Mouse (Mus musculus): ENCODE measurements at regions not wholly inside any gene's neighbourhood (a gene's known extent, or its start where the extent isn't known, plus 50 kb on each side); places are given as distances from the start of the nearest gene placed in this dataset.
A peak's percentile ranks its signal among the peaks of the same experiment; 100 is the strongest.

DNA sequence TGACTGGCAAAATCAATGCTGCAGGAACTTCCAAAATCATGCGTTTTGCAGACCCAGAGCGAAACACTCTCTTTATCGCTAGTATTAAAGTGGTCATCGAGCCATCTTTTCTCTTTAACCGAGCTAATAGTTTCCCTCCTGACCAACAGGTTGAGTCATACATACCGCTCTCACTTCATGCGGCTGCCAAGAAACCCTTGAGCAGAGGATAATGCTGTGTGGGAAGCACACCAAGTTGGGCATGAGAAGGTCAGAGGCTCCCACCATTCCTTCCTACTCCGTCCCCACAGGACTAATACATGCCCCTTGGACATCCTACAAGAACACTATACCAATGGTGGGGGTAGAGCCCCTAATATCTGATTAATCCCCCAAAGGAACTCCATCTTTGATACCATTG is 442.7 kb upstream of the Castor2 start:
- H3K9ac ChIP-seq: no peak overlapping the region
- ATAC-seq (ENCODE audit: low FRiP score): no peak
- H3K4me2 ChIP-seq (replicated peaks): no peak overlapping the region
- no peak overlapping the region for H3K4me3 ChIP-seq (replicated peaks; ENCODE audit: low read length)
- 94% methylated on average over 8 of the region's 8 CpGs for WGBS
- no peaks in the 10 kb centered on the region for H3K36me3 ChIP-seq (replicated peaks; ENCODE audit: control insufficient read depth, insufficient read depth)
- H3K27me3 ChIP-seq (ENCODE audit: control insufficient read depth, insufficient read depth, low read length): no peaks in the 10 kb centered on the region
- no peaks in the 10 kb centered on the region for H3K9me3 ChIP-seq (ENCODE audit: control insufficient read depth, low read length)
- H3K4me1 ChIP-seq (replicated peaks; ENCODE audit: control insufficient read depth, insufficient read depth, low read length): no peaks in the 10 kb centered on the region
- no peak for DNase-seq (ENCODE audit: low spot score)
- no peak overlapping the region for H3K27ac ChIP-seq

DNA sequence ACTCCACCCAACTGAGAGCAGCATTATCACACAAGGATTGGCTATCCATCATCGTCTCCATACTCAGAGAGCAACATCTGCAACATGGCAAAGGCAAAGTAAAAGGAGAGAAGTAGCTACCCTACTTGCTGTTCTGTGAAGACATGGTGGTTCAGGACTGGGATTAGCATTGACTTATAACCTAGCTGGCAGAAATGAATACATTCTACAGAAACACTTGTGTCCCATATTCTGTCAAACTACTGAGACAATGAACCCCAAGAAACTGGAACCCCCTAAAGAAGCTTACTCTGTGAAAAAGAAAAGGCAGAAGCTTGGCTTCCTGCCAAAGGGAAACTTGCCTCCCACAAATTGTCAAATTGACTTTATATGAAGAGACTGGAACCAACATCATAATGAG is 446.1 kb upstream of the Castor2 start:
- no peaks in the 10 kb centered on the region for H3K36me3 ChIP-seq (replicated peaks; ENCODE audit: control insufficient read depth, insufficient read depth)
- DNase-seq (ENCODE audit: low spot score) (no peak), ATAC-seq (ENCODE audit: low FRiP score) (no peak)
- H3K9ac ChIP-seq: no peak overlapping the region
- H3K27me3 ChIP-seq (ENCODE audit: control insufficient read depth, insufficient read depth, low read length): no peaks in the 10 kb centered on the region
- peaks cover 4% of the 10 kb centered on the region; the same call in 1 of the 2 replicates for H3K9me3 ChIP-seq (ENCODE audit: control insufficient read depth, low read length)
- no peak overlapping the region for H3K27ac ChIP-seq
- H3K4me1 ChIP-seq (replicated peaks; ENCODE audit: control insufficient read depth, insufficient read depth, low read length): no peaks in the 10 kb centered on the region
- H3K4me2 ChIP-seq (replicated peaks): no peak overlapping the region
- H3K4me3 ChIP-seq (replicated peaks; ENCODE audit: low read length): no peak overlapping the region
- 78% methylated on average over 1 of the region's 1 CpGs for WGBS

DNA sequence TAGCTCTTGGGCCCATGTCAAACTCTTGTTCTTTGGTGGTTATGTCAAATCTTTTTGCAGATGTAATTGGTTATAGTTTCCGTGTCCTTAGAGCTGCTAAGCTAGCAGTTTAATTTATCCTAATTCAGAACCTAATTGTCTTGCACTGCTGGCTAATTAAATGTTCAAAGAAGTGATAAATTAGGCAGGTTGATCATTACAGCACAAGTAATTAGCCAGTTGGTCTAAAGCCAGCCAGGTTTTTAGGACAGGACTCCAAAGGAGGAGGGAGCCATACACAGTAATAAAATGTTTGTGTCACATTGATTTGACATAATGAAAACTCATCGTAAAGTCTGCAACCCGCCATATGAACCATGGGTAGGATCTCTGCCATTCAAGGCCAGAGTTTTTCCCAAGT is 449.3 kb upstream of the Castor2 start:
- ATAC-seq (ENCODE audit: low FRiP score): no peak
- H3K4me1 ChIP-seq (replicated peaks; ENCODE audit: control insufficient read depth, insufficient read depth, low read length): no peaks in the 10 kb centered on the region
- no peaks in the 10 kb centered on the region for H3K36me3 ChIP-seq (replicated peaks; ENCODE audit: control insufficient read depth, insufficient read depth)
- H3K9ac ChIP-seq: no peak overlapping the region
- WGBS: 65% methylated on average over 3 of the region's 3 CpGs
- H3K9me3 ChIP-seq (ENCODE audit: control insufficient read depth, low read length): peaks cover 6% of the 10 kb centered on the region; the same call in 1 of the 2 replicates
- H3K4me2 ChIP-seq (replicated peaks): no peak overlapping the region
- no peak for DNase-seq (ENCODE audit: low spot score)
- no peak overlapping the region for H3K4me3 ChIP-seq (replicated peaks; ENCODE audit: low read length)
- H3K27me3 ChIP-seq (ENCODE audit: control insufficient read depth, insufficient read depth, low read length): no peaks in the 10 kb centered on the region
- H3K27ac ChIP-seq: no peak overlapping the region

DNA sequence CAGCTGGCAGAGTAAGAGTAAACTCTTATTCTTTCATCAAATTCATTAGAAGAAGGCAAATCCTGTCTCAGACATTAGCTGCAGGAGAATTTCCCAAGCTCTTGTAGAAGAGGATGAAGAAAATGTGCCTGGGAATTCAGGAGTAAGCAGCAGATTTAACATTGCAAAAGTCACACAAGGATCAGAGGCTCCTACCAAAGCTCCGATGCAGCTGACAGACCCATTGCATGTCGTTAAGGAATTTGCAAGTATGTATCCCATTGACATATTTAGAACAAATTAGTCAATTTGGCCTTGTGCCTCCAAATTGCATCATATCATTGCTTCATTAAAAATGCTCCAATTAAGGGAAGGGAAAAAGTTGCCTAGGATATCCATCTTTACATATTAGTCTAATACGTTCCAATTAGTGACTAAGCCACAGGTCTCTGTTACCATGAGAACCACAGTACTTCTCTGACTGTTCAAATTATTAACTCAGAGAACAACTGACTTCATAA is 453.8 kb upstream of the Castor2 start:
- DNase-seq (ENCODE audit: low spot score) (no peak), ATAC-seq (ENCODE audit: low FRiP score) (no peak)
- Histone ChIP-seq H3K9me3 (ENCODE audit: control insufficient read depth, low read length) (peaks cover 6% of the 10 kb centered on the region; the same call in 1 of the 2 replicates), H3K36me3 (replicated peaks; ENCODE audit: control insufficient read depth, insufficient read depth) (no peaks in the 10 kb centered on the region), H3K4me2 (replicated peaks) (no peak overlapping the region), H3K9ac (no peak overlapping the region), H3K4me3 (replicated peaks; ENCODE audit: low read length) (no peak overlapping the region), H3K4me1 (replicated peaks; ENCODE audit: control insufficient read depth, insufficient read depth, low read length) (no peaks in the 10 kb centered on the region), H3K27ac (no peak overlapping the region), H3K27me3 (ENCODE audit: control insufficient read depth, insufficient read depth, low read length) (no peaks in the 10 kb centered on the region)
- 75% methylated on average over 3 of the region's 3 CpGs for WGBS

- H3K27me3 ChIP-seq (ENCODE audit: control insufficient read depth, insufficient read depth, low read length): no peaks in the 10 kb centered on the region
- H3K4me2 ChIP-seq (replicated peaks): no peak overlapping the region
- peaks cover under 1% of the 10 kb centered on the region; the same call in 1 of the 2 replicates for H3K9me3 ChIP-seq (ENCODE audit: control insufficient read depth, low read length)
- no peak overlapping the region for H3K27ac ChIP-seq
- H3K4me3 ChIP-seq (replicated peaks; ENCODE audit: low read length): no peak overlapping the region
- no peaks in the 10 kb centered on the region for H3K36me3 ChIP-seq (replicated peaks; ENCODE audit: control insufficient read depth, insufficient read depth)
- no peak overlapping the region for H3K9ac ChIP-seq
- DNase-seq (ENCODE audit: low spot score): peak; percentile 48
- 36% methylated on average over 2 of the region's 2 CpGs for WGBS
- ATAC-seq (ENCODE audit: low FRiP score): no peak
- no peaks in the 10 kb centered on the region for H3K4me1 ChIP-seq (replicated peaks; ENCODE audit: control insufficient read depth, insufficient read depth, low read length)
These were observed 456.2 kb upstream of the Castor2 start for GRCm38 (mm10) chr5:133643326-133643725.

GRCm38 (mm10) chr5:133634481-133634880 is 465.0 kb upstream of the Castor2 start:
- ATAC-seq (ENCODE audit: low FRiP score) (no peak; the same call in 1 of the 2 replicates), DNase-seq (ENCODE audit: low spot score) (no peak)
- 39% methylated on average over 5 of the region's 5 CpGs for WGBS
- H3K27ac ChIP-seq: no peak overlapping the region
- no peaks in the 10 kb centered on the region for H3K4me1 ChIP-seq (replicated peaks; ENCODE audit: control insufficient read depth, insufficient read depth, low read length)
- no peaks in the 10 kb centered on the region for H3K9me3 ChIP-seq (ENCODE audit: control insufficient read depth, low read length)
- no peak overlapping the region for H3K4me3 ChIP-seq (replicated peaks; ENCODE audit: low read length)
- no peak overlapping the region for H3K9ac ChIP-seq
- no peaks in the 10 kb centered on the region for H3K36me3 ChIP-seq (replicated peaks; ENCODE audit: control insufficient read depth, insufficient read depth)
- no peak overlapping the region for H3K4me2 ChIP-seq (replicated peaks)
- H3K27me3 ChIP-seq (ENCODE audit: control insufficient read depth, insufficient read depth, low read length): no peaks in the 10 kb centered on the region

- DNase-seq (ENCODE audit: low spot score) (no peak), ATAC-seq (ENCODE audit: low FRiP score) (no peak)
- Histone ChIP-seq H3K36me3 (replicated peaks; ENCODE audit: control insufficient read depth, insufficient read depth) (no peaks in the 10 kb centered on the region), H3K4me2 (replicated peaks) (no peak overlapping the region), H3K9ac (no peak overlapping the region), H3K27me3 (ENCODE audit: control insufficient read depth, insufficient read depth, low read length) (no peaks in the 10 kb centered on the region), H3K4me1 (replicated peaks; ENCODE audit: control insufficient read depth, insufficient read depth, low read length) (no peaks in the 10 kb centered on the region), H3K4me3 (replicated peaks; ENCODE audit: low read length) (no peak overlapping the region), H3K27ac (no peak overlapping the region), H3K9me3 (ENCODE audit: control insufficient read depth, low read length) (no peaks in the 10 kb centered on the region)
These were observed 467.7 kb upstream of the Castor2 start for GRCm38 (mm10) chr5:133631812-133632211.

- Histone ChIP-seq H3K4me3 (replicated peaks; ENCODE audit: low read length) (no peak overlapping the region), H3K27me3 (ENCODE audit: control insufficient read depth, insufficient read depth, low read length) (no peaks in the 10 kb centered on the region), H3K9ac (no peak overlapping the region), H3K9me3 (ENCODE audit: control insufficient read depth, low read length) (no peaks in the 10 kb centered on the region), H3K4me2 (replicated peaks) (no peak overlapping the region), H3K36me3 (replicated peaks; ENCODE audit: control insufficient read depth, insufficient read depth) (no peaks in the 10 kb centered on the region), H3K27ac (no peak overlapping the region), H3K4me1 (replicated peaks; ENCODE audit: control insufficient read depth, insufficient read depth, low read length) (no peaks in the 10 kb centered on the region)
- WGBS: 76% methylated on average over 8 of the region's 8 CpGs
- no peak for DNase-seq (ENCODE audit: low spot score)
- no peak for ATAC-seq (ENCODE audit: low FRiP score)
These were observed 480.2 kb upstream of the Castor2 start for GRCm38 (mm10) chr5:133619347-133619746.

GRCm38 (mm10) chr5:133601241-133601739 is 498.2 kb upstream of the Castor2 start:
- no peak for ATAC-seq (ENCODE audit: low FRiP score)
- Histone ChIP-seq H3K36me3 (replicated peaks; ENCODE audit: control insufficient read depth, insufficient read depth) (no peaks in the 10 kb centered on the region), H3K4me1 (replicated peaks; ENCODE audit: control insufficient read depth, insufficient read depth, low read length) (no peaks in the 10 kb centered on the region), H3K9me3 (ENCODE audit: control insufficient read depth, low read length) (no peaks in the 10 kb centered on the region), H3K4me2 (replicated peaks) (no peak overlapping the region), H3K9ac (no peak overlapping the region), H3K27ac (no peak overlapping the region), H3K4me3 (replicated peaks; ENCODE audit: low read length) (no peak overlapping the region), H3K27me3 (ENCODE audit: control insufficient read depth, insufficient read depth, low read length) (no peaks in the 10 kb centered on the region)
- WGBS: 65% methylated on average over 8 of the region's 8 CpGs
- no peak for DNase-seq (ENCODE audit: low spot score)

DNA sequence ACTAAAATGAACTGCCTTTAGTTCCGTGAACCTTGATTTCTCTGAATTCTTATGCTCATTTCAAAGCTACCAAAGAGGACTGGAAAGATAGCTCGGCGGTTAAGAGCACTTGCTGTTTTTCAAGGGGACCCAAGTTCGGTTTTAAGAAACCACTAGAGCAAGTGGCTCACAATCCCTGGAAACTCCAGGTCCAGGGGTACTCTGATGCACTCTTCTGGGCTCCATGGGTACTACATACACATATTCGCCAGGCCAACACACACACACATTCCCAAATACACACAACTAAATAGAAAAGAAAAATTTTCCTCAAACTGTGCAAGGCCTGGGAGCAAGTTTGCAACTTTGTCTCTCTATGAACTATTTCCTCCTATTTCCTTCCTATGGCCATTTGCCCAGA is 498.9 kb upstream of the Castor2 start:
- Histone ChIP-seq H3K4me1 (replicated peaks; ENCODE audit: control insufficient read depth, insufficient read depth, low read length) (no peaks in the 10 kb centered on the region), H3K9me3 (ENCODE audit: control insufficient read depth, low read length) (0 out of 2 replicates have a peak, but pooled peaks cover 4% of the 10 kb centered on the region), H3K27ac (no peak overlapping the region), H3K36me3 (replicated peaks; ENCODE audit: control insufficient read depth, insufficient read depth) (no peaks in the 10 kb centered on the region), H3K4me3 (replicated peaks; ENCODE audit: low read length) (no peak overlapping the region), H3K4me2 (replicated peaks) (no peak overlapping the region), H3K9ac (no peak overlapping the region), H3K27me3 (ENCODE audit: control insufficient read depth, insufficient read depth, low read length) (no peaks in the 10 kb centered on the region)
- 61% methylated on average over 5 of the region's 5 CpGs for WGBS
- peak; percentile 49 for DNase-seq (ENCODE audit: low spot score)
- no peak for ATAC-seq (ENCODE audit: low FRiP score)

Measured in hindbrain, embryonic 14.5 days (tissue).